Mouse (Mus musculus) C2C12 (cell line): ENCODE results near the gene Ankrd52. TPM values are rescaled to one million over a fixed set of nuclear protein-coding genes. Genes with fewer than 3 reads are reported as not detected.

Experiments used
- H3K27me3 ChIP-seq: one replicate; pipeline ENCODE4 v1.6.1; 2011; ENCODE audit not compliant: control insufficient read depth, insufficient read depth, insufficient read length
- H3K36me3 ChIP-seq: one replicate; pipeline ENCODE4 v1.6.1; 2011; ENCODE audit not compliant: control insufficient read depth, insufficient read depth
- H3K4me3 ChIP-seq: one replicate; pipeline ENCODE4 v1.5.1; 2011; ENCODE audit warnings: mild to moderate bottlenecking, control low read depth; ENCODE audit not compliant: poor library complexity, insufficient read depth, severe bottlenecking
- H3K79me2 ChIP-seq: one replicate; pipeline ENCODE4 v1.6.1; 2011; ENCODE audit not compliant: control insufficient read depth, insufficient read depth
- H3K79me3 ChIP-seq: one replicate; pipeline ENCODE4 v1.6.1; 2011; ENCODE audit warnings: low read depth, control low read depth
- H3ac ChIP-seq: one replicate; pipeline ENCODE3; 2011; ENCODE audit warnings: low read depth; ENCODE audit not compliant: control insufficient read depth, insufficient read length
- CEBPB ChIP-seq: IDR thresholded peaks from one replicate; pipeline ENCODE4 v1.6.1; 2011; ENCODE audit warnings: low read depth, mild to moderate bottlenecking, control low read depth, moderate library complexity
- CTCF ChIP-seq: IDR thresholded peaks from one replicate; pipeline ENCODE4 v1.5.1; 2011; ENCODE audit not compliant: control insufficient read depth, insufficient read depth, insufficient read length
- FOSL1 ChIP-seq: IDR thresholded peaks from one replicate; pipeline ENCODE4 v1.8.0; 2011; ENCODE audit warnings: mild to moderate bottlenecking, low read length; ENCODE audit not compliant: poor library complexity, insufficient read depth, severe bottlenecking
- MAX ChIP-seq: IDR thresholded peaks from one replicate; pipeline ENCODE4 v1.6.1; 2011; ENCODE audit warnings: mild to moderate bottlenecking, control low read depth
- MYOD1 ChIP-seq: IDR thresholded peaks from one replicate; pipeline ENCODE4 v1.6.1; 2011; ENCODE audit warnings: low read depth; ENCODE audit not compliant: control insufficient read depth, insufficient read length
- MYOG ChIP-seq: IDR thresholded peaks from one replicate; pipeline ENCODE4 v1.6.1; 2011; ENCODE audit not compliant: control insufficient read depth, insufficient read length; ENCODE audit errors: extremely low read depth
- USF1 ChIP-seq: IDR thresholded peaks from one replicate; pipeline ENCODE4 v1.6.1; 2011; ENCODE audit warnings: low read depth, mild to moderate bottlenecking, control low read depth, moderate library complexity
- polyA plus RNA-seq: library from polyadenylated mRNA; unstranded; fragments of >200 nt; fragmentation: generic; extraction: Trizol; gene quantifications from one replicate; pipeline ENCODE4 v1.2.1, GENCODE M21; 2012; ENCODE audit warnings: missing spikeins

Gene Ankrd52
- polyA plus RNA-seq, 1 experiment = 35.9 TPM

- peaks cover 53% of the 10 kb centered on the region for H3K36me3 ChIP-seq
- H3ac ChIP-seq = peak overlapping the region; percentile 99
- H3K4me3 ChIP-seq = peak overlapping the region; percentile 95
- H3K27me3 ChIP-seq = no peaks in the 10 kb centered on the region
- H3K79me2 ChIP-seq = peaks cover 40% of the 10 kb centered on the region
- TF ChIP-seq CTCF (no peak), MYOG (no peak), CEBPB (no peak), MAX (no peak), USF1 (no peak), MYOD1 (no peak), FOSL1 (no peak)
- peaks cover 19% of the 10 kb centered on the region for H3K79me3 ChIP-seq
Measured at GRCm38 (mm10) chr10:128378462-128378861, 1.5 kb downstream of the Ankrd52 start.

- H3K4me3 ChIP-seq = no peak overlapping the region
- TF ChIP-seq MYOG (no peak), FOSL1 (no peak), MAX (no peak), MYOD1 (no peak), CEBPB (no peak)
- H3K36me3 ChIP-seq = peaks cover 61% of the 10 kb centered on the region
- no peaks in the 10 kb centered on the region for H3K27me3 ChIP-seq
- H3K79me2 ChIP-seq = peaks cover 40% of the 10 kb centered on the region
- H3K79me3 ChIP-seq = peaks cover 19% of the 10 kb centered on the region
- H3ac ChIP-seq = no peak overlapping the region
Measured at GRCm38 (mm10) chr10:128379260-128379659, 2.3 kb downstream of the Ankrd52 start.

DNA sequence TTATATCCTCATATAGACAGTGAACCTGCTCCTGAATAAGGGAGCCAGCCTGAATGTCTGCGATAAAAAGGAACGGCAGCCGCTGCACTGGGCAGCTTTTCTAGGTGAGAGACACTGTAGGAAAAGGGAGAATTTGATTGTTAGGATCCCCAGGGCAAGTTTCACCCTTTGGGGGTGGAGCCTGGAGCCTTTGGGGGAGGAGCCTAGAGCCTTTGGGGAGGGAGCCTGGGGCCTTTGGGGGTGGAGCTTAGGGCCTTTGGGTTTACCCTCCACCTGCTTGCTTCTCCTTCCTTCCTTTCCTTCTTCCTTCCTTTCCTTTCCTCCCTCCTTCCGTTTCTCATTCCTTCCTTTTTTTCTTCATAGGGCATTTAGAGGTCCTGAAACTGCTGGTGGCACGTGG lies 3.6 kb downstream of the Ankrd52 start:
- no peak overlapping the region for H3ac ChIP-seq
- H3K79me3 ChIP-seq = peaks cover 21% of the 10 kb centered on the region
- no peak overlapping the region for H3K4me3 ChIP-seq
- peaks cover 74% of the 10 kb centered on the region for H3K36me3 ChIP-seq
- no peak for TF ChIP-seq MAX
- no peak for TF ChIP-seq USF1
- no peak for TF ChIP-seq CTCF
- H3K27me3 ChIP-seq = no peaks in the 10 kb centered on the region
- H3K79me2 ChIP-seq = peaks cover 40% of the 10 kb centered on the region

DNA sequence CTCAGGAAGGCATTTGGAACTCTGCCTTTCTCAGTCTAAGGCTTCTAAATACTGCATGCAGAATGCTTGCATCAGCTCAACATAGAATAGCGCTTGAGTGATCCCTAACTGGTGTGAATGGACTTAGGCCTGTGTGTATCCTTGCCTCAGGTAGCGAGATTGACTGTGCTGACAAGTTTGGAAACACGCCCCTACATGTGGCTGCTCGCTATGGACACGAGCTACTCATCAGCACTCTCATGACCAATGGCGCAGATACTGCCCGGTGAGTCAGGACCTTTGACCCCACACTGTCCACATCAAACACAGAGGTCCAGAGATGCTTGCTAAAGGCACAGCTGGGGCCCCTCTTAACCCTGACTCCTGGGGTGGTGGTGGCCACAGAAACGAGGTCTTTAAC lies 5.6 kb downstream of the Ankrd52 start:
- Histone ChIP-seq H3K79me3 (peaks cover 19% of the 10 kb centered on the region), H3ac (no peak overlapping the region), H3K79me2 (peaks cover 35% of the 10 kb centered on the region), H3K27me3 (no peaks in the 10 kb centered on the region), H3K4me3 (no peak overlapping the region), H3K36me3 (peaks cover 94% of the 10 kb centered on the region)
- no peak for TF ChIP-seq MAX
- no peak for TF ChIP-seq USF1
- no peak for TF ChIP-seq CTCF
- TF ChIP-seq CEBPB = no peak
- TF ChIP-seq MYOG = no peak
- TF ChIP-seq FOSL1 = no peak
- no peak for TF ChIP-seq MYOD1

DNA sequence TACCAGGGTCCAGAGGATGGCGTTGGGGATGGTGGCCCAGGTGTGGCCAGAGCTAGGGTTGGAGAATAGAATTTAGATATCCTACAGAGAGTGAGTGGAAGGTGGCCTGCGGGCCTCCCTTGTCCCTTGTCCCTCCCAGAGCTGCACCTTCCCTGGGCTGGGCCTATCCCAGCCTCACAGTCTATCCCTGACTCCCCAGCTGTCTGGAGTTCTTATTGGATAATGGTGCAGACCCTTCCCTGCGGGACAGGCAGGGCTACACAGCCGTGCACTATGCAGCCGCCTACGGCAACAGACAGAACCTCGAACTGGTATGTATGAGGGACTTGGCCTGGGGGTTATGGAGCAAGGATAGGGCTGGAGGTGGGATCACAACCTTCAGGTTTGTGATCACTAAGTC lies 9.0 kb downstream of the Ankrd52 start:
- TF ChIP-seq MYOD1 (no peak), CEBPB (no peak), CTCF (no peak), MYOG (no peak), FOSL1 (no peak), MAX (no peak), USF1 (no peak)
- no peak overlapping the region for H3ac ChIP-seq
- no peaks in the 10 kb centered on the region for H3K27me3 ChIP-seq
- H3K36me3 ChIP-seq = peaks cover 99% of the 10 kb centered on the region
- peaks cover under 1% of the 10 kb centered on the region for H3K79me2 ChIP-seq
- no peak overlapping the region for H3K4me3 ChIP-seq
- H3K79me3 ChIP-seq = peaks cover 3% of the 10 kb centered on the region

- Histone ChIP-seq H3K27me3 (no peaks in the 10 kb centered on the region), H3K79me3 (peaks cover 3% of the 10 kb centered on the region), H3K79me2 (no peaks in the 10 kb centered on the region), H3K36me3 (peaks cover 90% of the 10 kb centered on the region), H3K4me3 (no peak overlapping the region), H3ac (peak overlapping the region; percentile 28)
- no peak for TF ChIP-seq CEBPB
- TF ChIP-seq FOSL1 = no peak
- TF ChIP-seq MYOD1 = no peak
- TF ChIP-seq MAX = no peak
- TF ChIP-seq CTCF = no peak
- TF ChIP-seq MYOG = no peak
- no peak for TF ChIP-seq USF1
Measured at GRCm38 (mm10) chr10:128388941-128389340, 12.0 kb downstream of the Ankrd52 start.
